Mouse (Mus musculus) liver, adult (tissue): Measurements from ENCODE around the gene Spred3.

Source experiments
- GATA4 ChIP-seq: IDR thresholded peaks from 2 replicates; pipeline ENCODE4 v1.6.1; 2014; ENCODE audit warnings: mild to moderate bottlenecking, low read length; ENCODE audit not compliant: insufficient replicate concordance

The Spred3 gene

GRCm38 (mm10) chr7:29144006-29144405 lies 26.2 kb downstream of the Spred3 start:
- no peak for TF ChIP-seq GATA4

GRCm38 (mm10) chr7:29141416-29141815 lies 28.8 kb downstream of the Spred3 start:
- no peak for TF ChIP-seq GATA4

DNA sequence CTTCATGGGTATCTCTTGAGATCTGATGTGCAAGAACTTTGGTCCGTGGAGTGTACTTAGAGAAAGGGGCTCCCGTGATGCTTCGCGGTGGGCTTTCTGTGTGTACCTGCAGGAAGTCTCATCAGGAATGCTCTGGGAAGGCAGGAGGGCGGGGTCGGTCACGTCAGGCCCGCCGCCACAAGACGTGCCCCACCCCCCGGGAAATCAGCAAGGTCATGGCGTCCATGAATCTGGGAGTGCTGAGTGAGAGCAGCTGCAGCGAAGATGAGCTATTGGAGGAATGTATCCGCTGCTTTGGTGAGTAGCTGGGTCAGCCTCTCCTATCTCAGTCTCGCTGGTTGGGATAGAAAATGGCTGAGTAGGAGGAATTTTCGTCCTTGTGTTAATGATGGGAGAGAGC lies 32.8 kb downstream of the Spred3 start:
- TF ChIP-seq GATA4: no peak

DNA sequence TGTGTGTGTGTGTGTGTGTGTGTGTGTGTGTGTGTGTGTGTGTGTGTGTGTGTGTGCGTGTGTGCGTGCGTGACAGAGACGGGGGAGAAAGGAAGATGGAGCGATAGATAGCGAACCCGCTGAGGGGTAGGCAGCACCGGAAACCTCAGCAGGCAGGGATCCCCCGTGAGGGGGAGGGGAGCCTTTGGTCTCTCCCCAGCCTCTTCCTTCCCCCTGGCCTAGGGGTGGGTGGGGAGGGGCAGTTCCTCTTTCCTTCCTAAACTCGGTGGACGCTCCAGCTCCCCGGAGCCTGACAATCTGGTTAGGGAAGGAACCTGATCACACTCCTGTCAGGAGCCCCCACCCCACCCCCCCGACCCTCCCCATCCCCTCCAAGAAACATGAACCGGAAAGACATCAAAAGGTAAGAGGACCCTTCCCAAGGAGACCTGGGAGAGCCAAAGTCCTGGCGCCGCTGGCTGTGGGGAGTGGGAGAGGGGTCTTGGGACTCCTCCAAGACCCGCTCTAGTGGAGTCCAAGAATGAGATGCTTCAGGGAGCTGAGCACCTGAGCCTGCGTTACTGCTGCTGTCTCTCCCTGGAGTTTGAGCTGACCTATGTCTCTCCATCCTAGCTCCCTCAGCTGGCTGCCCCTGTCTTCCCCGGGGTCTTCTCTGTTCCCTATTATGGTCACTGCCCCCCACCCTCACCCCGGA lies 35.4 kb downstream of the Spred3 start, which contains the start of gene Rasgrp4:
TSS of gene Rasgrp4 (plus strand) at position 159 of the 694 bp plus-strand sequence.
- no peak for TF ChIP-seq GATA4

- TF ChIP-seq GATA4: no peak
Measured at GRCm38 (mm10) chr7:29134230-29134629, 36.0 kb downstream of the Spred3 start.

GRCm38 (mm10) chr7:29128725-29129124 lies 41.5 kb downstream of the Spred3 start:
- no peak for TF ChIP-seq GATA4

DNA sequence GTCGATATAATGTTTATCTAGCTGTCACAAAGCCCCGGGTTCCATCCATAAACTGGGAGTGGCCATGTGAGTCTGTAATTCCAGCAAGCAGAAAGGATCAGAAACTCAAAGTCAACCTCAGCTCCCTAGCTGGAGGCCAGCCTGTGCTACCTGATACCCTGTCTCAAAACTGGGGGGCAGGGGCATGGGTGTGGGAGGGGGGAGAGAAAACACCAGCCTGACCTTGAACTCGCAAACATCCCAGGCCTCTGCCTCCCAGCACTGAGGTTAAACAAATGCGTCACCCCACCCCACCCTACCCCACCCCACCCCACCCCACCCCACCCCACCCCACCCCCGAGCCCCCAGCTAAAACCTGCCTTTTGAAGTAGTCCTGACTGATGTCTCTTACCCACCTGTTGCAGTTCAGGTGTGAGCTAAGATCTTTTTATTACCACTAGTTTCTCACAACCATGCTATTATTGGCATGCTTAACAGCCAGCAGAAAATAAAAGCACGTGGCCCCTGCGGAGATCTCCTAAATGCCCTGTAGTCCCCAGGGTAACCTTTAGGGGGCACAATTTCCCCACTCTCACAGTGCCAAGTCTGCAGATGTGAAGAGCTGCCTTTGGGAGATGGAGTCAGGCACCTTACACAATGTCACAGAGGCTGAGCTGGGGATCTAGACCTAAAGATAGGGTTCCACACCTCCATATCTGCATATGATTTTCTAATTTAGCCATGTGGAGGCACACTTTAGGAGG lies 43.9 kb downstream of the Spred3 start:
- no peak for TF ChIP-seq GATA4

GRCm38 (mm10) chr7:29124970-29125369 lies 45.2 kb downstream of the Spred3 start, which contains the start of gene Ryr1:
Gene Ryr1 (minus strand): TSS chr7:29125179.
- no peak for TF ChIP-seq GATA4

- TF ChIP-seq GATA4: no peak
Measured at GRCm38 (mm10) chr7:29123531-29124358, 46.5 kb downstream of the Spred3 start.

DNA sequence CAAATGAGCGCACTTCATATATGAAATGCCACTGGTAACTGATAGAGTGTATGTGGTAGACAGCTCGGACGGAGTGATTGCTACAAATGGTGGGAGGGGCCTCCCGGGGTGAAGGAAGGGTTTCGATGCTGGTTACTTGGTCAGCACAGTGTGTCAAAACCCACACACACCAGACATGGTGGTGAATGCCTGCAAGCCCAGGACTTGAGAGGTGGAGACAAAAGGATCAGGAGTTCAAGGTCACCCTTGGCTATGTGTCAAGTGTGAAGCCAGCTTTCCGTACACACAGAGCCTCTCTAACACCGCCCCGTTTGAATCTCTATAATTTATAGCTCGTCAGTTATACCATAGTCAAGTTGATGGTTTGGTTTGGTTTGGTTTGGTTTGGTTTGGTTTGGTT lies 47.4 kb downstream of the Spred3 start:
- TF ChIP-seq GATA4: no peak

GRCm38 (mm10) chr7:29119526-29119925 lies 50.7 kb downstream of the Spred3 start:
- no peak for TF ChIP-seq GATA4

GRCm38 (mm10) chr7:29118142-29118851 lies 51.9 kb downstream of the Spred3 start:
- no peak for TF ChIP-seq GATA4

- no peak for TF ChIP-seq GATA4
Measured at GRCm38 (mm10) chr7:29108992-29109955, 60.9 kb downstream of the Spred3 start.
